Mouse (Mus musculus): Measurements from ENCODE around the gene Anp32a. TPM values are rescaled to one million over a fixed set of nuclear protein-coding genes. Genes with fewer than 3 reads are reported as not detected.

The Anp32a gene
- total and polyA plus RNA-seq, 3 experiments = 28.8 to 204 (median 189) TPM

DNA sequence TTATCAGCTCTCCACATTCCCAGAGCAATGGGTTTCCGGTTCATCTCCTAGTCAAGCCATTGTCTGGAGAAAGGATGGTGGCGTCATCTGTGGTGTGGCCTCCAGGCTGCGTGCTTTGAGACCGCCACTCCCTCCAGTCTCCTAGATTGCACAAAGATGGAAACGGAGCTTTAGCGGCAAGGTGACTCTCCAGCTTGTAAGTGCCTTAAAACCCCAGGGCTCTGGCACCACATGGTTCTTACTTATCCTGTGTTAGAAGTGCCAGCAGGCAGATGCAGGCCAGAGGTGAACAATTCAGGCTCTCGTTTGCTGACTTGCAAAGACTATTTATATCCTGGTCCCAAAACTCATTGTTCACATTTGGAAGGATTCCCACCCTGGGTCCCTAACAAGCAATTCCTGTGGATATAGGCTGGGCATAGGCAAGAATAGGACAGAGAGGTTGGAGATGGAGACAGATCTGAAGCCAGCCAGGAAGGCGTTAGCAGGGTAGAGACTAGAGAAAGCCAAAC, 40.4 kb downstream of the Anp32a start:
- WGBS = 7% methylated on average over 8 of the region's 8 CpGs
- H3K9ac ChIP-seq (ENCODE audit: low read depth, low read length) = no peak overlapping the region
- no peak overlapping the region for H3K4me3 ChIP-seq
- H3K4me1 ChIP-seq (ENCODE audit: control insufficient read depth, insufficient read depth, low read length) = peaks cover 18% of the 10 kb centered on the region
- H3K27ac ChIP-seq = peak overlapping the region; percentile 64
- H3K79me2 ChIP-seq (replicated peaks; ENCODE audit: control insufficient read depth, insufficient read depth, low read length) = no peaks in the 10 kb centered on the region
- intact Hi-C loops (cut with DNase I) = no loop called here
- peak; percentile 83; the same call in 1 of the 2 replicates for TF ChIP-seq EP300 (IDR thresholded peaks at IDR 0.05; ENCODE audit: insufficient read depth, low read depth, low read length)
- no peak for TF ChIP-seq CTCF (IDR thresholded peaks at IDR 0.05)
- TF ChIP-seq POLR2A (IDR thresholded peaks at IDR 0.05; ENCODE audit: insufficient read depth, low read depth, low read length) = peak; percentile 55; the same call in 1 of the 2 replicates
- DNase-seq = peak; percentile 47 to 57
- H3K27me3 ChIP-seq (ENCODE audit: control insufficient read depth, insufficient read depth, low read length) = no peaks in the 10 kb centered on the region
- peaks cover 2% of the 10 kb centered on the region; the same call in 1 of the 2 replicates for H3K36me3 ChIP-seq (ENCODE audit: control insufficient read depth, insufficient read depth, low read length)

DNA sequence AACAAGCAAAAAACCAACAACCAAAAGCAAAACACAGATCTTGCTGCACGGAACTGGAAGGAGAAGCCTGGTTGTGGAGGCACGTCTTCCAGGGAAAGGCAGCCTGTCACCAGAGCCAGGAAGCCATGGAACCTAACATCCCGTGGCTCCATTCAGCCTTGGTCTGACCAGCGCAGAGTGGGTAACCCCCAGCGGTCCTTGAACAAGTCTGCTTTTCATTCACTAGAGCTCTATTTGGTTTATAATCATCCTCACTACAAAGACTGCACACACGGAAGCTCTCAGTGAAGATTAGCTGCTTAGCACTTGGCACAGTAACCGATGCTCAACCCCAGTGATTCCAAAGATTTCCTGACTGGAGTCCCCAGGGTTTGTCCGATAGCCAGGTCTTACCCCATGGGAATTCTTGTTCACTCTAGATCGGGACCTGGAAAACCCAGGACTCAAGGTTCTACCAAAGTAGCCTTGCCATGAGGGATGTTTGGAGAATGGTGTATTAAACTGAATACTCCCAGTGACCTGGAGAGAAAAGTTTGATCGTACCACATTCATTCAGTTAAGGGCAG, 41.5 kb downstream of the Anp32a start:
- TF ChIP-seq CTCF (IDR thresholded peaks at IDR 0.05) (no peak), POLR2A (IDR thresholded peaks at IDR 0.05; ENCODE audit: insufficient read depth, low read depth, low read length) (no peak), EP300 (IDR thresholded peaks at IDR 0.05; ENCODE audit: insufficient read depth, low read depth, low read length) (0 out of 2 replicates have a peak, but pooled peaks have one; percentile 46)
- Histone ChIP-seq H3K36me3 (ENCODE audit: control insufficient read depth, insufficient read depth, low read length) (peaks cover 2% of the 10 kb centered on the region; the same call in 1 of the 2 replicates), H3K4me3 (no peak overlapping the region), H3K4me1 (ENCODE audit: control insufficient read depth, insufficient read depth, low read length) (peaks cover 20% of the 10 kb centered on the region), H3K27ac (peak overlapping the region; percentile 64), H3K9ac (ENCODE audit: low read depth, low read length) (no peak overlapping the region), H3K79me2 (replicated peaks; ENCODE audit: control insufficient read depth, insufficient read depth, low read length) (no peaks in the 10 kb centered on the region), H3K27me3 (ENCODE audit: control insufficient read depth, insufficient read depth, low read length) (no peaks in the 10 kb centered on the region)
- 42% methylated on average over 10 of the region's 10 CpGs for WGBS
- DNase-seq = no peak
- intact Hi-C loops (cut with DNase I) = loop anchor here (2.0 kb wide), 1 partner anchor 32 kb away; no protein-coding TSS in a partner anchor

- Histone ChIP-seq H3K9ac (ENCODE audit: low read depth, low read length) (no peak overlapping the region), H3K79me2 (replicated peaks; ENCODE audit: control insufficient read depth, insufficient read depth, low read length) (no peaks in the 10 kb centered on the region), H3K4me3 (no peak overlapping the region), H3K27ac (no peak overlapping the region), H3K36me3 (ENCODE audit: control insufficient read depth, insufficient read depth, low read length) (peaks cover 2% of the 10 kb centered on the region; the same call in 1 of the 2 replicates), H3K27me3 (ENCODE audit: control insufficient read depth, insufficient read depth, low read length) (no peaks in the 10 kb centered on the region), H3K4me1 (ENCODE audit: control insufficient read depth, insufficient read depth, low read length) (peaks cover 20% of the 10 kb centered on the region)
- no peak for DNase-seq
- WGBS = 79% methylated on average over 6 of the region's 6 CpGs
- intact Hi-C loops (cut with DNase I) = no loop called here
- no peak for TF ChIP-seq CTCF (IDR thresholded peaks at IDR 0.05)
- TF ChIP-seq POLR2A (IDR thresholded peaks at IDR 0.05; ENCODE audit: insufficient read depth, low read depth, low read length) = no peak
- no peak for TF ChIP-seq EP300 (IDR thresholded peaks at IDR 0.05; ENCODE audit: insufficient read depth, low read depth, low read length)
Observed at GRCm38 (mm10) chr9:62385062-62385461, 44.0 kb downstream of the Anp32a start.

GRCm38 (mm10) chr9:62385727-62386518, 44.8 kb downstream of the Anp32a start:
- H3K79me2 ChIP-seq (replicated peaks; ENCODE audit: control insufficient read depth, insufficient read depth, low read length) = no peaks in the 10 kb centered on the region
- H3K27ac ChIP-seq = no peak overlapping the region
- peaks cover 18% of the 10 kb centered on the region for H3K4me1 ChIP-seq (ENCODE audit: control insufficient read depth, insufficient read depth, low read length)
- no peak for TF ChIP-seq CTCF (IDR thresholded peaks at IDR 0.05)
- TF ChIP-seq POLR2A (IDR thresholded peaks at IDR 0.05; ENCODE audit: insufficient read depth, low read depth, low read length) = no peak
- TF ChIP-seq EP300 (IDR thresholded peaks at IDR 0.05; ENCODE audit: insufficient read depth, low read depth, low read length) = no peak
- no peak overlapping the region for H3K4me3 ChIP-seq
- 89% methylated on average over 4 of the region's 4 CpGs for WGBS
- no peaks in the 10 kb centered on the region for H3K27me3 ChIP-seq (ENCODE audit: control insufficient read depth, insufficient read depth, low read length)
- intact Hi-C loops (cut with DNase I) = no loop called here
- H3K36me3 ChIP-seq (ENCODE audit: control insufficient read depth, insufficient read depth, low read length) = peaks cover under 1% of the 10 kb centered on the region; the same call in 1 of the 2 replicates
- DNase-seq = no peak
- H3K9ac ChIP-seq (ENCODE audit: low read depth, low read length) = no peak overlapping the region

DNA sequence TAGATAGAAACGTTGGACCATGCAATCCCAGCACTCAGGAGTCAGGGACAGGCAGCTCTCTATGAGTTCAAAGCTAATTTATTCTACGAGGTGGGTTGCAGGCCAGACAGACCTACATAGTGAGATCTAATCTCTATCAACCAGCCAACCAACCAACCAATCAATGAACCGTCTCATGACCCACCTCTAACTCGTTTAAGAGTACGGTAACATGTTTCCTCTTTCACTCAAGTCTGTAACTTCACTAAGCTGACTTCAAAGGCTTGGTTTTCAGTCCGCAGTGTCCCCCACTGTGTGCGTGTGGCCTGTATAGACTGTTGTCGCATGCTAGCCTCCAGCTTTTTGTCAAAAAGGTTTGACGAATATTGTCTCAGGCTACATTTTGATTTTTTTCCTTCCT, 48.6 kb downstream of the Anp32a start:
- no peak overlapping the region for H3K4me3 ChIP-seq
- H3K36me3 ChIP-seq (ENCODE audit: control insufficient read depth, insufficient read depth, low read length) = no peaks in the 10 kb centered on the region
- no peaks in the 10 kb centered on the region for H3K27me3 ChIP-seq (ENCODE audit: control insufficient read depth, insufficient read depth, low read length)
- 84% methylated on average over 9 of the region's 9 CpGs for WGBS
- no peak overlapping the region for H3K9ac ChIP-seq (ENCODE audit: low read depth, low read length)
- peaks cover 2% of the 10 kb centered on the region for H3K4me1 ChIP-seq (ENCODE audit: control insufficient read depth, insufficient read depth, low read length)
- H3K27ac ChIP-seq = no peak overlapping the region
- H3K79me2 ChIP-seq (replicated peaks; ENCODE audit: control insufficient read depth, insufficient read depth, low read length) = no peaks in the 10 kb centered on the region
- intact Hi-C loops (cut with DNase I) = no loop called here
- DNase-seq = no peak
- TF ChIP-seq POLR2A (IDR thresholded peaks at IDR 0.05; ENCODE audit: insufficient read depth, low read depth, low read length) (no peak), CTCF (IDR thresholded peaks at IDR 0.05) (no peak), EP300 (IDR thresholded peaks at IDR 0.05; ENCODE audit: insufficient read depth, low read depth, low read length) (no peak)

All from heart, adult 2 months (tissue).